Mouse (Mus musculus) frontal cortex, postnatal 36 days (tissue): ENCODE measurements at regions not wholly inside any gene's neighbourhood (a gene's known extent, or its start where the extent isn't known, plus 50 kb on each side); places are given as distances from the start of the nearest gene placed in this dataset.

Experiments
- DNase-seq, 2 experiments: peaks; one replicate each; pipeline ENCODE4 v3.0.0; 2022; ENCODE audit warnings: low spot score in 2 of 2

- DNase-seq: no peak
Measured at GRCm38 (mm10) chr4:31612825-31613514, 350.9 kb upstream of the Map3k7 start.

DNA sequence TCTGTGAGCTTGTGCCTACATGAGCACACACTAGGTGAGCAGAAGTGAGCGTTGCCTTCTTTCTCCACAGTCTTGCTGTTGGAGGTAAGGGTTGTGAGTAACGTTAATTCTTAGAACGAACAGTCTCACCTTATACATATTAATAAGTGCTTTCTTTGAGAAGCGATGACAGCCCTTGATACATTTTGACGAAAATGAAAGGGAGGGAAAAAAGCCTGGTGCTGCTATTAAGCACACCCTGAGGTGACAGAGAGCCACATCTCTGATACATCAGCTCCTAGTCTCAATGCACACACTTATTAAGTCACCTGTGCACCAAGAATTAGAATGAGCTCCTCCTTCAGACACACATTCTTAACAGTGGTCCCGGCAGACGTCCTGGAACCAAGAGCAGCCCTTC, 346.3 kb upstream of the Map3k7 start:
- DNase-seq: no peak

DNA sequence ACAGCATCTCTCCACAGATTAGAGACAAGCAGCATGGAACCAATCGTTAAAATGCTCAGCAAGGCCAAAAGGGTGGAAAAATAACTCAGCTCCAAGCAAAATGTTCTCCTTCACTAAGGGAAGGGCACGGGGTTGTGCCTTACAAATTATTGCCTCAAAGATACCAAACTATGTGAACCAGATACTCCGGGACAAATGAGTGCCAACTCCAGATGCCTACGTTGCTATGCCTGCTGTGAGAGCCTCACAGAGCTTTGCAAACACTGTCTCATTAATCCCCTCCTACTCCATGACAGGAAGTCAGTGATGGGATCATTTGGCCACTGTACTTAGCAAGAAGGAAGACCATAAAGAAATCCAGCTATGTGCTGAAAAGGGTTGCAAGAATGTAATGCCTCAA, 345.9 kb upstream of the Map3k7 start:
- no peak for DNase-seq

DNA sequence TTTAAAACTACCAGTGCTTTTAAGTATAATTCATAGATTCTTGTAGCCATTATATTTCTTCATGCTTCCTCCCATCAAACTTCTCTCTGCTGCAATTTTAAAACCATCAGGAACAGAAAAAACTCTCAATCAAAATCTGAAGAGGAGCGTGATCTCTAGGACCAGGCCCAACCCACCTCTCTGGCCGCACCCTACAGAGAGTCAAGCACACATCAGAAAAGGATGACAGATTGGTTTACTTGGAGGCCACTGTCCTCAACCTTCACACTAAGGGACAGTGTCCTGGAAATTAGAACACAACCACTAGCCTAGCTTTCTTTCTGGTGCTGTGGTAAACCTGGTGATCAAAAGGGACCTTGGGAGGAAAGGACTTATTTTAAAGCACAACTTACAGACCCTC, 342.7 kb upstream of the Map3k7 start:
- no peak for DNase-seq

- DNase-seq: peak in 1 of 2 experiments; percentile 34
Measured at GRCm38 (mm10) chr4:31627053-31627452, 336.8 kb upstream of the Map3k7 start.

DNA sequence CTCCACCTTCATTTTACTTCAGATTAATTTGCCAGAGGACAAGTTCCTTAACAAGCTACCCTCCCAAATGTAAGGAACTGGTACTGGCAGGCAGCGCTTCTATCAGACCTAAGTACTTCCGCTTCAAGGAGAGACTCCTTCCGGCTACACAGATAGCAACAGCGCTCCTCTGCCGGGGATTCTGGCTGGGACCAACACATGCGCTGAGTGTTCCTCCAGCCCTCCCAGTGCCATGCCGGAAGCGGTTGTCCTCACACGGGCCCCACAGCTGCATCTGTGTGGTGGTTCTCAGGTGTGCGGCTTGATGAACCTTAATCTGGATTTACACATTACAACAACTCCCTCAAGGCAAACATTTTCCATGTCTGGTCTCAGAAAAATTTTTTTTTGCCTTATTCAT, 336.1 kb upstream of the Map3k7 start:
- DNase-seq: peak in 1 of 2 experiments; percentile 16

DNA sequence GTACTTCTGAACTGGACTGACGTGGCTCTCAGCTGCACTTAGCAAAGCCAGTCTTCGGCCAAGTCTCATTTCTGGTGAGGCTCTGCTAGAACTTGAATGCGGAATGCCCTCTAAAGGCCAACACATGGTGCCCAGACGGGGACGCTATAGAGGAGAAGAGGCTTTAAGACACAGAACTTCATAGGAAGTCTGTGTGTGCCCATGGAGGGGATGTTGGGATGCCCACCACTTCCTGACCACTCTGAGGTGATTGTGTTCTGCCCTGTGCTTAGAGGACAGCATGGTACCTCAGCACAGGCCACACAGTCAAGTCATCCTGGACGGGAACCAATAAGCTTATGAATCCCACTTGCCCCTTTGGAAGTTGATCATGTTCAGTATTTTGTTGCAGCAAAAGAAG, 325.3 kb upstream of the Map3k7 start:
- DNase-seq: no peak

DNA sequence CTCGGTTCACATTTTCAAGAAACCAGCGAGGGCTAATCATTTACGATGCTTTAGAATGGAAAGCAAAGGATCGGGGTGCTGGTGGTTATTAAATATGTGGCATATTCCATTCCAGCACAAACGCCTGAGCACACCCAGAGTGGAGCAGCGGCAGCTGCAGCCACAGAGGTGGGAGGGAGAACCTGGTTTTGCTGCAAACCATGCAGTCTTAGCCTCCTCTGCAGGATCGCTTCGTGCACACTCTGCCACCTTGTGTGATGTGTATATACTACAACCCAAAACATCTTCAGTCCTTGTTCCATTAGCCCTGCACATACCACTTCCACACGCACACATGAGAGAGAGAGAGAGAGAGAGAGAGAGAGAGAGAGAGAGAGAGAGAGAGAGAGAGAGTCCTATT, 321.7 kb upstream of the Map3k7 start:
- DNase-seq: peak; percentile 40 to 73

- DNase-seq: no peak
Measured at GRCm38 (mm10) chr4:31642593-31643290, 321.2 kb upstream of the Map3k7 start.

- DNase-seq: no peak
Measured at GRCm38 (mm10) chr4:31648631-31649368, 315.1 kb upstream of the Map3k7 start.

GRCm38 (mm10) chr4:31655364-31656106, 308.4 kb upstream of the Map3k7 start:
- DNase-seq: peak in 1 of 2 experiments; percentile 3

- DNase-seq: no peak
Measured at GRCm38 (mm10) chr4:31656111-31656510, 307.8 kb upstream of the Map3k7 start.

DNA sequence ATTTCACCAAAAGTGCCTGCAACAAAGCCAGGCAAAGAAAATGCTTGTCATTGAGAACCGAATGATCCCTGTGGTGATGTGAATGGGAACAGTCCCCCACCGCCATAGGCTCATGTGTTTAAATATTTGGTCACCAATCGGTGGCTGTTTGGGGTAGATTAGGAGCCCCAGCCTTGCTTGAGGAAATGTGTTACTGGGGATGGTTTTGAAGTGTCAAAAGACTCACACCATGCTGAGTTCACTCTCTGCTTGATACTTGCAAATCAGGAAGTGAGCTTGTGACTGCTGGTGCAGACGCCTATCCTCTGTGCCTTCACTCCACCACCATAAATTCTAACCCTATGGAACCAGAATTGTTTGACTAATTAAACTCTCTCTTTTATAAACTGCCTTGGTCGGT, 305.1 kb upstream of the Map3k7 start:
- no peak for DNase-seq

DNA sequence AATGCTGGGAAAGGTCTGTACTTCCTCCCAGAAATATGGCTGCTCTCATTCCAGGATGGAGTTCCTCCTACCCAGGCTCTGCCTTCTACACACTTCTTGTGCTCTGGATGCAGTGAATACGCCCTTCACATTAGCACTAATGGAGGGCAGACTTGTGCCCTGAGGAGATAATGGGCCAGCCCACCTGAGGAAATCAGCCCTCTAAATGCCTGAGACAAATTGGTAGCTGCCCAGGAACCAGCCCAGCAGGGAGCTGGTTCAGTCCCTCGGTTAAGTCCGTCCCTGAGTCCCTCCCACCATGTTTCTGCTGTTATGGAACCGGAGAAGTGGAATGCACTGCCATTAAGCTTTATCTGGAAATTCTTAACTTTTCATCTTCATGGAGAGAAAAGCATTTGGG, 303.0 kb upstream of the Map3k7 start:
- no peak for DNase-seq

- DNase-seq: no peak
Measured at GRCm38 (mm10) chr4:31671530-31672170, 292.2 kb upstream of the Map3k7 start.

GRCm38 (mm10) chr4:31672171-31672841, 291.6 kb upstream of the Map3k7 start:
- DNase-seq: no peak

GRCm38 (mm10) chr4:31672842-31673171, 291.1 kb upstream of the Map3k7 start:
- no peak for DNase-seq

DNA sequence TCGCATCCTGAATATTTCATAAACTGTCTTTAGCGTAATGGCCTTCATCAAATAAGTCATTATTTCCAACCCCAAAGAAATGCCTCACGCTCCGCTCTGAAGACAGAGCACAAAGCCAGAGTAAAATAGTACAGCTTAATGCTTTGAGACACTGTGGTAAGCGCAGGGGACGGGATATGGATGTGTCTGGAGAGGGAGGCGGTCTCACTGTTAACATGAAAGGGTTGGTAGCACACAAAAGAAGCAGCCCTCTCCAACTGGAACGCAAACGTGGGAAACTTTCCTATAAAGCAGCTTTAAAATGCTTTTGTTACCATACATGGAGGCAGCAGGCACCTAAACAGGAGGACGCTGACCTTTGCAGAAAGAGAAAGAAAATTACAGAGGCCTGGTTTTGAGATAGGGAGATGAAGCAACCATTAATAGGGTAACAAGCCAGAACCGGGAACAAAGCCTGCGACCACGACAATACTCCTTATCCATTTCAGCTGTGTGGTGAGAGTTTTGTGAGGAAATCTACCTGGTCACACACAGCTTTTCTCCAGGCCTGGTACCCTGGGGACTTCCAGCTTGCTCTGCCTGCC, 284.8 kb upstream of the Map3k7 start:
- no peak for DNase-seq

- no peak for DNase-seq
Measured at GRCm38 (mm10) chr4:31680958-31681357, 282.9 kb upstream of the Map3k7 start.

- DNase-seq: no peak
Measured at GRCm38 (mm10) chr4:31689083-31689482, 274.8 kb upstream of the Map3k7 start.
